In genomic region chr4:133839385-133839826, GRCm38 (mm10) we compare ENCODE assay signal across 11 mouse cellular contexts. TPM values are rescaled to one million over a fixed set of nuclear protein-coding genes. Genes with fewer than 3 reads are reported as not detected.
DNase-seq lines count a peak whose midpoint lies in the region; ATAC-seq and TF ChIP-seq lines count a peak whose summit lies in the region.
"Had no signal": no experiment of that assay in that cellular context is flagged by ENCODE, and none has a peak within 500 bp of the region (broad histone marks: within the 10 kb centered on the region; RNA-seq: fewer than 3 reads in every experiment).

No protein-coding gene starts in this region.

- no peak for TF ChIP-seq POLR2A in thymus, adult 2 months (IDR thresholded peaks at IDR 0.05; ENCODE audit: control insufficient read depth, extremely low read depth, insufficient read depth, low read length, poor library complexity)

- no peak for TF ChIP-seq EP300 in stomach, postnatal 0 days (optimal IDR thresholded peaks at IDR 0.05)

- 72% methylated on average over 4 of the region's 4 CpGs for WGBS in intestine, postnatal 0 days
- 73% methylated on average over 4 of the region's 4 CpGs for WGBS in intestine, embryonic 15.5 days
- WGBS in thymus, adult 2 months, result 72% methylated on average over 4 of the region's 4 CpGs
- 51% methylated on average over 4 of the region's 4 CpGs for WGBS in stomach, postnatal 0 days

- ATAC-seq in intestine, postnatal 0 days, result no peak
- ATAC-seq in intestine, embryonic 15.5 days, result no peak
- no peak for ATAC-seq in stomach, postnatal 0 days (ENCODE audit: low FRiP score, low TSS enrichment)
- ATAC-seq: intestine, embryonic 16.5 days had no signal

- no peaks in the 10 kb centered on the region for H3K27me3 ChIP-seq in intestine, postnatal 0 days (replicated peaks; ENCODE audit: control insufficient read depth, insufficient read depth, low read length)
- H3K27me3 ChIP-seq in intestine, embryonic 15.5 days (replicated peaks), result no peaks in the 10 kb centered on the region
- H3K27me3 ChIP-seq in thymus, adult 2 months (ENCODE audit: control insufficient read depth, insufficient read depth, low read length), result no peaks in the 10 kb centered on the region
- H3K27me3 ChIP-seq in stomach, postnatal 0 days (ENCODE audit: control insufficient read depth, insufficient read depth, low read length), result no peaks in the 10 kb centered on the region
- H3K27me3 ChIP-seq: embryonic facial prominence, embryonic 15.5 days; limb, embryonic 12.5 days had no signal

- no peaks in the 10 kb centered on the region for H3K4me1 ChIP-seq in intestine, postnatal 0 days (replicated peaks; ENCODE audit: control insufficient read depth, insufficient read depth, low read length)
- no peaks in the 10 kb centered on the region for H3K4me1 ChIP-seq in intestine, embryonic 15.5 days (replicated peaks)
- peaks cover 38% of the 10 kb centered on the region for H3K4me1 ChIP-seq in thymus, adult 2 months (replicated peaks; ENCODE audit: control insufficient read depth, insufficient read depth, low read length)
- H3K4me1 ChIP-seq in stomach, postnatal 0 days (replicated peaks; ENCODE audit: control insufficient read depth, insufficient read depth), result no peaks in the 10 kb centered on the region
- H3K4me1 ChIP-seq: embryonic facial prominence, embryonic 15.5 days had no signal

- peak; percentile 17 for DNase-seq in thymus, postnatal 0 days (ENCODE audit: low spot score)
- no peak for DNase-seq in thymus, adult 2 months
- peak; percentile 91 for DNase-seq in R1 (ENCODE audit: low read depth, low spot score)
- DNase-seq in stomach, postnatal 0 days (ENCODE audit: low spot score), result peak; percentile 47
- no peak for DNase-seq in frontal cortex, postnatal 14 days (ENCODE audit: low spot score in 2 of 2)

- H3K9ac ChIP-seq in intestine, postnatal 0 days (ENCODE audit: low read depth, low read length), result no peak overlapping the region
- H3K9ac ChIP-seq in intestine, embryonic 15.5 days, result no peak overlapping the region
- H3K9ac ChIP-seq in stomach, postnatal 0 days (ENCODE audit: low read length), result no peak overlapping the region
- H3K9ac ChIP-seq: embryonic facial prominence, embryonic 15.5 days; limb, embryonic 12.5 days had no signal

- peak; percentile 60 for TF ChIP-seq CTCF in intestine, postnatal 0 days (IDR thresholded peaks at IDR 0.05; ENCODE audit: low read depth)
- no peak for TF ChIP-seq CTCF in thymus, adult 2 months (IDR thresholded peaks at IDR 0.05; ENCODE audit: borderline replicate concordance, control insufficient read depth, extremely low read depth, insufficient read depth, low read length, poor library complexity)
- TF ChIP-seq CTCF in stomach, postnatal 0 days (IDR thresholded peaks at IDR 0.05; ENCODE audit: low read depth), result peak; percentile 63

- H3K4me2 ChIP-seq in intestine, postnatal 0 days (replicated peaks; ENCODE audit: low read depth), result no peak overlapping the region
- H3K4me2 ChIP-seq in intestine, embryonic 15.5 days (replicated peaks), result no peak overlapping the region
- H3K4me2 ChIP-seq in stomach, postnatal 0 days (replicated peaks; ENCODE audit: low read depth), result no peak overlapping the region
- H3K4me2 ChIP-seq: embryonic facial prominence, embryonic 15.5 days; limb, embryonic 12.5 days had no signal

- no peaks in the 10 kb centered on the region for H3K9me3 ChIP-seq in intestine, postnatal 0 days (ENCODE audit: control insufficient read depth)
- H3K9me3 ChIP-seq in intestine, embryonic 15.5 days, result no peaks in the 10 kb centered on the region
- no peaks in the 10 kb centered on the region for H3K9me3 ChIP-seq in stomach, postnatal 0 days (ENCODE audit: control insufficient read depth, low read length)
- H3K9me3 ChIP-seq: embryonic facial prominence, embryonic 15.5 days; limb, embryonic 12.5 days had no signal

- H3K4me3 ChIP-seq in intestine, postnatal 0 days (ENCODE audit: low read depth, low read length), result no peak overlapping the region
- no peak overlapping the region for H3K4me3 ChIP-seq in intestine, embryonic 15.5 days (replicated peaks)
- H3K4me3 ChIP-seq in thymus, adult 2 months (ENCODE audit: control insufficient read depth, insufficient read depth, low read length), result no peak overlapping the region
- no peak overlapping the region for H3K4me3 ChIP-seq in stomach, postnatal 0 days (ENCODE audit: low read depth, low read length)
- H3K4me3 ChIP-seq: embryonic facial prominence, embryonic 15.5 days; limb, embryonic 12.5 days; myocyte had no signal

- no peaks in the 10 kb centered on the region for H3K36me3 ChIP-seq in intestine, postnatal 0 days (ENCODE audit: control insufficient read depth, insufficient read depth)
- H3K36me3 ChIP-seq in intestine, embryonic 15.5 days, result no peaks in the 10 kb centered on the region
- no peaks in the 10 kb centered on the region for H3K36me3 ChIP-seq in thymus, adult 2 months (ENCODE audit: control insufficient read depth, insufficient read depth, low read length)
- no peaks in the 10 kb centered on the region for H3K36me3 ChIP-seq in stomach, postnatal 0 days (ENCODE audit: control insufficient read depth, insufficient read depth, low read length)
- H3K36me3 ChIP-seq: embryonic facial prominence, embryonic 15.5 days; limb, embryonic 12.5 days had no signal

- no peak overlapping the region for H3K27ac ChIP-seq in intestine, postnatal 0 days (ENCODE audit: low read depth, low read length)
- H3K27ac ChIP-seq in intestine, embryonic 15.5 days, result no peak overlapping the region
- no peak overlapping the region for H3K27ac ChIP-seq in thymus, adult 2 months (ENCODE audit: control insufficient read depth, insufficient read depth, low read length)
- H3K27ac ChIP-seq in stomach, postnatal 0 days (replicated peaks), result no peak overlapping the region
- H3K27ac ChIP-seq: embryonic facial prominence, embryonic 15.5 days; limb, embryonic 12.5 days had no signal

RNA-seq across cellular contexts. Expression of gene Rps6ka1, which starts 48.2 kb away (rescaled TPM):
- polyA plus RNA-seq in intestine, postnatal 0 days (2015; fragmentation: Nextera tagmentation; extraction: Ambion mirVana), result 86.2 and 88.8 TPM in 2 replicates
- 124 and 133 TPM in 2 replicates for polyA plus RNA-seq in intestine, embryonic 15.5 days (2015; fragmentation: Nextera tagmentation; extraction: Ambion mirVana)
- 37.3 and 38.8 TPM in 2 replicates for polyA plus RNA-seq in thymus, postnatal 0 days (2015; fragmentation: Nextera tagmentation; extraction: Ambion mirVana)
- 79.3 and 84.0 TPM in 2 replicates for polyA plus RNA-seq in thymus, adult 2 months (2012; rRNA removed)
- polyA plus RNA-seq in stomach, postnatal 0 days (2015; fragmentation: Nextera tagmentation; extraction: Ambion mirVana), result 45.5 and 46.0 TPM in 2 replicates

Comparison
In these comparisons a context has a peak if more than half of its experiments do, and no peak if none do; other contexts are left out.
1. DNase-seq: peak in thymus, postnatal 0 days (single experiment), R1 (single experiment) and stomach, postnatal 0 days (single experiment); none in thymus, adult 2 months (single experiment) and frontal cortex, postnatal 14 days (0 of 2).